Mouse (Mus musculus) ovary, postnatal 10 days (tissue): ENCODE measurements at regions not wholly inside any gene's neighbourhood (a gene's known extent, or its start where the extent isn't known, plus 50 kb on each side); places are given as distances from the start of the nearest gene placed in this dataset.

Source experiments
- DNase-seq: peaks from one replicate; pipeline ENCODE4 v3.0.0; 2022; ENCODE audit warnings: low spot score

GRCm38 (mm10) chr15:67467404-67468345, 967.0 kb upstream of the Lrrc6 start:
- no peak for DNase-seq

GRCm38 (mm10) chr15:67462863-67463262, 962.2 kb upstream of the Lrrc6 start:
- DNase-seq: no peak

DNA sequence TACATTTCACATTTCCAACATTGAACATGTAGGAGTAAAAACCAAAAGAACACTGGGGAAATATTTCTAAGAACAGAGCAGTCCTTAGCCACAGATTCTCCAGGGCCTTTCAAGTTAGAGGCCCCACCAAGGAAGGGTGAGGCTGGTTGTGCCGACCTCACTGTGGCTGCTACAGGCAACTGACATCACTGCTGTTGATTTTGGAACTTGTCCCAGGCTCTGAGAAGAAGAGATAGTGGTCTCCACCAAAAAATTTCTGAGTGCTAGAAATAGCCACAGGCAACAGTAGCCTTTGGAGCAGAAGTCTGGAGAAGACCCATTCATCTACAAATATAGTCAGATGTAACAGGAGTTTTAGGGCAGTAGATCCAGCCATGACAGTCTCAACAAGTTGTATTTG, 959.7 kb upstream of the Lrrc6 start:
- no peak for DNase-seq

DNA sequence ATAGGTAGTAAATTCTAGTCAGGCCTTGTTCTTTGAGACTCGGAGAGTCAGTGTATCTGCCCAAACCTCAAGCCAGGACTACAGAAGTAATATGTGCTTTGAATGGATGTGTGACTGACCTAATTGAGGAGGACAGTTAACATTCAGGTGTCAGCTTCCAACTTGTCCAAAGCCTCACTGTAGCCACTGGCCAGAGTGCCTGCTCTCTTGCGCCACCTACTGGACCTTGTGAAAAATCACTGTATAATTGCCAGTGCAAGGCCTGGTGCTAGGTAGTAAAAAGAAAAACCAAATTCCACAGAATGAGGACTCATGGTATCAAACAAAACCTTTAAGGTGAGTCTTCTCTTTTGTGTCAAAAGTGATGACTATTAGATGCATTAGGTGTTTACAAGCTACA, 933.6 kb upstream of the Lrrc6 start:
- DNase-seq: peak; percentile 18

DNA sequence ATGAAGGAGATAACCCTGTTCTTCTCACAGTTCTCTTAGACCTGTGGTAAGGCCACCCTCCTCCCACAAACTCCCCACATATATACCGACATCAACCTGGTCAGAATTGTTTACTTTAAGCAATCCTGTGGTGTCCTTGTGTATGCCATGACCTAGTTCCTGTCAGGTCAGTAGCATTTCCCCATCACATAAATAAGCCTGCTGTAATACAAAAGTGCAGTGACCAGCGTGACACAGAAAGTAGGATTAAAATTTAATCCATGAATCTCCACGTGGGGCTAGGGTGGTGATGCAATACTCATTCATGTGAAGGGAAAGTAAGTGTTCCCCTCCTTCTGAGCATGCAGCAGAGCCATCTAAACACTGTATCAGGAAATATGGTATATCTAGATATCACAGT, 923.2 kb upstream of the Lrrc6 start:
- DNase-seq: no peak

DNA sequence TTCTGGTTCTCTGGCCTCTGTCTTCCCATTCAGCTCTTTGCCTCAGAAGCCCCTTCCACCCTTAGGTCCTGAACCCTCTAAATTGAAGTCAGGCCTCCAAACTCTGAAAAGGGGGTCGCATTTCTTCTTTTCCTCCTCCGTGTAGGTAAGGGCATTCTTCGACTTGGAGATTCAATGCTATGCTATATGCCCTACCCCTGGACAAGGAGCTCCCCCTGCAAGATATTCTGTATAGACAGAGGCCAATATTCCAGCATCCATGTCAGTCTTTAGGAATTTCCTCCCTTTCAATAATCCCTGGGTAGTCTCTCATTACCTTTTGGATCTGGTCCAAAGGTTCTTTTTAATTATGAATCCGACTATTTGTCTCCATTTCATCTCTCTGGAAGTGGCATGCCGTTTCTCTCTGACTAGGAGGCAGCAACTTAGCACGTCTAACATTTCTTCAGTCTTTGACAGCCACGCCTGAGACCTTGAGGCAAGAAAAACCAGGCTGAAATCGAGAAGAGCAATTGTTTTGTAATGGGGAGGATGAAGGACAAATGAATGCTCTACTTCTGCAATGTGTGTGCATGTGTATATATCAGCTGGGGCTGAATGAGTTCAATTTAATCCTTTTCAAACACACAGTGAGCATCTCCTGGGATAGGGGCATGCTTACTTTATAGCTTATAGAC, 921.7 kb upstream of the Lrrc6 start:
- DNase-seq: no peak

DNA sequence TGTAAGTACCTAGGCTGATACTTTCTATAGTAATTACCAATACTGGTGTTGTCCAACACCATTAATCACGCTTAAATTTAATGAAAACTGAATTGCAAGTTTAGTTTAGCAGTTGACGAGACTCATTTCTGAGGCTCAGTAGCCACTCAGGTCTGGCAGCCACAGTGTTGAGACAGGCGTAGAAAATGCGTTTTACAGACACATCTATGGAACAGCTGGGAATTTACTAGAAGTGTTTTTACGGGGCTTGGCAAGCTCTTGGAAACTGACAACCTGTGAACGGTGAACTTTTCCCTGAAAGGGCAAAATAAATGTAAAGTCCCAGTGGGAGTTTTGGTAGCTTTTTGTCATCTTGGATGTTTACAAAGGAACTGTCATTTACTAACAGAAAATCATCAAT, 920.1 kb upstream of the Lrrc6 start:
- no peak for DNase-seq

- no peak for DNase-seq
Measured at GRCm38 (mm10) chr15:67419733-67420132, 919.0 kb upstream of the Lrrc6 start.

- DNase-seq: no peak
Measured at GRCm38 (mm10) chr15:67417742-67418163, 917.0 kb upstream of the Lrrc6 start.

DNA sequence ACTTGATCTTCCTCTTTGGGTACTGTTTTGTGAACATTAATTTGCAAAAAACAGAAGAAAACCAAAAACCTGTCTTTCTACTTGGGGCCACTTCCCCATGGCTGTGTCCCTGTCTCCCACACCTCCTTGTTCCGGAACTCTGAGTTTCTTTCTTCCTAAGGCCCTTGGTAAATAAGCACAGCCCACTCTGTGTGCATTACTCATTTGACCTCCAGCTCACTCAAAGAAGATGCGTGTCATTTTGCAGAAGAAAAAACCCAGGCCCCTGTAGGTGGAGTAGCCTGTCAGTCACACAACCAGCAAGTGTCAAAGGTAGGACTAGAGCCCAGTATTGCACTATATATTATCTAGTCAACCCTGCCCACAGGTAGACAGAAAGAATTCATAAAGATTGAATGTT, 915.1 kb upstream of the Lrrc6 start:
- DNase-seq: no peak

GRCm38 (mm10) chr15:67414371-67414930, 913.7 kb upstream of the Lrrc6 start:
- no peak for DNase-seq

GRCm38 (mm10) chr15:67413581-67413980, 912.9 kb upstream of the Lrrc6 start:
- DNase-seq: no peak

DNA sequence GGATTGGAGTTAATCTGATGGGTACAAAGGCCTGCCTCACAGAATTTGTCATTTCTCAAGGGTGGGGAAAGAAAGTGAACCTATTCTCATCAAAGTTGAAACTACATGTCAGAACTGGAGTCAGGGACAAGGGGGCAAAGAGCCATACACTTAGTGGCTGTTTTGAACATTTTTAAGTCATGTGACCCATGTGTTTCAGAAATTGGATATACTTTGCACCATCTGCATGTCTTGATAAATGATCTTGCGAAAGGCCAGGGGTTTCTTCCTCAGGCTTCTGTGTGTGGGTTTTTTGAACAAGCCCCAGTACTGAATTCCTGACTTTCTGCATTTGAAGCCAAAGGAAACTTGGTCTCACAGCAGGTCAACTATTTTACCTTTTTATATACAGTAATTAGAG, 911.7 kb upstream of the Lrrc6 start:
- no peak for DNase-seq

GRCm38 (mm10) chr15:67411657-67412056, 910.9 kb upstream of the Lrrc6 start:
- DNase-seq: no peak

DNA sequence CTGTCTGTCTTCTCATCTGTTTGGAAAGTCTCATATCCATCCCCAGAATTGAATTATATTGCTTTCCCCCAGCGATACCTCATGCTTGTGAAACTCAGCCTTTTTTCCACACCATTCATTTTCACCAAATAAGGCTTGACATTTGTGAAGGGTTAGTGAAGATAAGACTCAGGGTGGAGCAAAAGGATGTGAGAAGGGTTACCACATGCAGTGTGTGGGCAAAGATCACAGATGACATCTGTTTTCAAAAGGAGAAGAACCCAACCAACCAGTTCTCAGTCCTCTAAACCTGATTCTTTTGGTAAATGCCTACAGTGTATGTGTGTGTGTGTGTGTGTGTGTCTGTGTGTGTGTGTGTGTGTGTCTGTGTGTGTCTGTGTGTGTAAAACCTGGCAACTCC, 909.3 kb upstream of the Lrrc6 start:
- DNase-seq: no peak

GRCm38 (mm10) chr15:67408871-67409559, 908.3 kb upstream of the Lrrc6 start:
- DNase-seq: no peak

GRCm38 (mm10) chr15:67407244-67407643, 906.5 kb upstream of the Lrrc6 start:
- no peak for DNase-seq

DNA sequence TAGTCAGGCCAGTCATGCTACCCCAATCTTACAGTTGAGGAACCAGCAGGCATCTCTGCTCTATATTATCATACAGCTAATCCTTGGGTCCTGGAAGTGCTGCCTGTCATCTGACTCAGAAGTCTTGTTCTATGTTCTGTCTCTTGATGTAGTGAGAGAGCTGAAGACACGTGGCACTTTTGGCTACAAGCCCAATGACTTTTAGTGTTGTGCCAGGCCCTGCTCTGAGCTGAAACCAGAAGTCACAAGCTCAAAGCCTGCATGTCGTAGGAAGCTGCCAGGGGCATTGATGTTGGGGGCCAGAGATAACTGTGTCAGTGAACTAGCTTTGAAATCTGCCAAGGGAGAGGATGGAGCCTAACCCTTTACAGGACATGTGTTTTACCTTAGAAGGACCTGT, 904.8 kb upstream of the Lrrc6 start:
- no peak for DNase-seq

DNA sequence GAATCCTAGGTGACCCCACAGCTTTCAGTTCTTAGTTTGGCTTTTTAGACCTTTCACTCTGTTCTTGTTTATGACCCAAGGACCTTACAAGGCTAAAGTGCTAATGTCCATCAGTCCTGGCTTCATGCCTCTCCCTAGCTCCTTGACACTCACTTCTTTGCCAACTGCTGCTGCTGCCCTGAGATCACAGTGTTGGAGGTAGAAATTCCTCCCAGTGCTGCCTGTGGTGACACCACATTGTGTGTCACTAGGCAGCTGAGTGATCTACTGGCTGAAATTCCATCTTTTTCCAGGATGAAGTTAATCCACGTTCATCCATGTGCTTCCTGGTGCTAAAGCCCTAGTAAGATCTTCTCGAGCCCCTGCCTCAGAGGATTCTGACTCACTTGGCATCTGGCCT, 904.3 kb upstream of the Lrrc6 start:
- DNase-seq: no peak

- no peak for DNase-seq
Measured at GRCm38 (mm10) chr15:67402310-67402709, 901.6 kb upstream of the Lrrc6 start.

GRCm38 (mm10) chr15:67397269-67397668, 896.6 kb upstream of the Lrrc6 start:
- DNase-seq: no peak

- DNase-seq: no peak
Measured at GRCm38 (mm10) chr15:67395114-67395513, 894.4 kb upstream of the Lrrc6 start.
